Mouse (Mus musculus): ENCODE results near the gene Hoxd12.

DNA sequence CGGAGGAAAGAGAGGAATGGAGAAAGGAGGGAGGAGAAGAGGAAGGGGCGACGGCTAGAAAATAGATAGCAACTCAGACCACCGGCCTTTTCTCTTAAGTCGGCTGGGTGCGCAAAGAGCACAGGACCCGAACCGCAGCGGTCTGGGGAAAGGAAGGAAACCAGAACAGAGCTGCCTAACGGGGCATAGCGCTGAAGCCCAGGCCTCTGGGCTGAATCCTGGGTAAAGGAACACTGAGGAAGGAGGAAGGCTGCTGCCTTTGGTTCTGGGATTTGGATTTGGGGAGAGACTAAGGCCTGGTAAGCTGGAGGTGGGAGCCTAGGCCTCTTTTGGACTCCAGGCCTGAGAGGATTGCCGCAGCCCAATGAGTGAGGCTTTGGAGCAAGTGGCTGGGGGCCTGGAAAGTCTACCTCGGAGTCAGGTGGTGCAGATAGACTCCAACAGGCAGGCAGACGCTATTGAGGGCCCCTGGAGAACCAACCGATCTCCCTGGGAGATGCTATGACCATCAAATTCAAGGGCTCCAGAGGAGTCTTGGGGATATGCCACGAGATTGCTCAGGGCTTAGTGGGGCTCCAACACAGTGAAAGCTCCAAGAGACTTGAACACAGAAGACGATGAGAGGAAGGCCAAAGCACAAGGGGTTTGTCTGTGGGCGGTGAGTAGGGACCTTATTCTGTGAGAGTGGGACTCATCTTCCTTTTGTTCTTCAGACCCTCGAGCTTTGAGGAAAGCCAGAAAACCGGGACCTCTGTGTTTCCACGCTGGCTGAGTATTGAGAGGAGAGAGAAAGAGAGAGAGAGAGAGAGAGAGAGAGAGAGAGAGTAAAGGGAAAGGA is 6.0 kb downstream of the Hoxd12 start:
- no peak for TF ChIP-seq CTCF (conservative IDR thresholded peaks at IDR 0.05; ENCODE audit: low read length)
- TF ChIP-seq POU5F1 (IDR thresholded peaks at IDR 0.05; ENCODE audit: borderline replicate concordance, low read length), result no peak

Data from E14TG2a.4 (cell line).